Mouse (Mus musculus) megakaryocyte, embryonic 14.5 days (primary cell): ENCODE measurements at regions not wholly inside any gene's neighbourhood (a gene's known extent, or its start where the extent isn't known, plus 50 kb on each side); places are given as distances from the start of the nearest gene placed in this dataset.

Source experiments
- H3K27me3 ChIP-seq: replicated peaks from 2 replicates; pipeline ENCODE3; 2012; ENCODE audit warnings: inconsistent platforms
- H3K36me3 ChIP-seq: replicated peaks from 2 replicates; pipeline ENCODE3; 2012; ENCODE audit warnings: low read length, inconsistent platforms, mixed read lengths
- H3K4me1 ChIP-seq: 2 replicates; pipeline ENCODE4 v1.6.1; 2012; ENCODE audit warnings: inconsistent platforms
- H3K4me3 ChIP-seq: replicated peaks from 2 replicates; pipeline ENCODE3; 2012; ENCODE audit warnings: moderate library complexity, mild to moderate bottlenecking, inconsistent platforms
- H3K9me3 ChIP-seq: 2 replicates; pipeline ENCODE4 v1.6.1; 2012; ENCODE audit warnings: inconsistent platforms
- FLI1 ChIP-seq: IDR thresholded peaks from 2 replicates; pipeline ENCODE4 v1.6.1; 2012; ENCODE audit warnings: low read length, inconsistent platforms, mixed read lengths
- GATA1 ChIP-seq: IDR thresholded peaks from 3 replicates; pipeline ENCODE4 v1.6.1; 2012; ENCODE audit warnings: mixed read lengths, low read length, inconsistent platforms, borderline replicate concordance

DNA sequence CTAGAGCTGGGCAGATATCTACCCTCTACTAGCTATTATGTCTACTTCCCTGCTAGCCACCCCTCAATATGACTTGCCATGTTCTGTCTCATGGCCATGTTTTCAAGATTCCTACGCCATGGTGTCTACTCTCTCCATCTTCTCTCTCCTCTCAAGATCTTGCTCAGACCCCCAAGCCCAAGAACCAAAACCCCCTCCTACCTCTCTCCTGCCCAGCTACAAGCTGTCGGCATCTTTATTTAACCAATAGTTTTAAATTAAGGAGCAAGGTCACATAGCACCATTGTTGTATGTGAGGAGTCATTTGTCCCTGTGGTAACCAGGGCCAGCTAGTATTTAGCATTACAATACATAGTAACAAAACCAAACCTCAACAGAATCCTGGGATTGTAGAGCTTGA lies 166.4 kb downstream of the Utp18 start:
- H3K36me3 ChIP-seq, result no peaks in the 10 kb centered on the region
- no peaks in the 10 kb centered on the region for H3K27me3 ChIP-seq
- TF ChIP-seq FLI1 (no peak), GATA1 (no peak)
- H3K4me1 ChIP-seq, result no peaks in the 10 kb centered on the region
- H3K4me3 ChIP-seq, result no peak overlapping the region
- peaks cover 4% of the 10 kb centered on the region; the same call in 1 of the 2 replicates for H3K9me3 ChIP-seq

DNA sequence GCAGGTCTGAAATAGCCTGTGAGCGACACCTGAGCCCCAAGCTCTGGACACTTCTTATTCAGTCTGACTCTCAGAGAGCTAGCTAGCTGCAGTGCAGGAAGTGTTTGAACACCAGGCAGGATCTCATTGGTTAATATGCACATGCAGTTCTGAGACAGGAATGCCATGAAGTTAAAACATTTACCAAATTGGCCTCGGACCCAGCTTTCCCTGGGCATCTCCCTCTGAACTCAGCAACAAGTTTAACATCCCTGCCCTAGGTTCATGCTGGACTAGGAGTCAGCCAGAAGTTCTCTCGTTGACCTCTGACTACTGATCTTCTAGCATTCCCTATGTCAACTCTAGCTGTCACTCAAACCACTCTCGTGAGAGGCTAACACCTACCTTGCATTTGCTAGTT lies 175.9 kb downstream of the Utp18 start:
- H3K4me1 ChIP-seq, result no peaks in the 10 kb centered on the region
- TF ChIP-seq FLI1 (no peak), GATA1 (no peak)
- no peak overlapping the region for H3K4me3 ChIP-seq
- no peaks in the 10 kb centered on the region for H3K27me3 ChIP-seq
- no peaks in the 10 kb centered on the region for H3K36me3 ChIP-seq
- no peaks in the 10 kb centered on the region for H3K9me3 ChIP-seq

DNA sequence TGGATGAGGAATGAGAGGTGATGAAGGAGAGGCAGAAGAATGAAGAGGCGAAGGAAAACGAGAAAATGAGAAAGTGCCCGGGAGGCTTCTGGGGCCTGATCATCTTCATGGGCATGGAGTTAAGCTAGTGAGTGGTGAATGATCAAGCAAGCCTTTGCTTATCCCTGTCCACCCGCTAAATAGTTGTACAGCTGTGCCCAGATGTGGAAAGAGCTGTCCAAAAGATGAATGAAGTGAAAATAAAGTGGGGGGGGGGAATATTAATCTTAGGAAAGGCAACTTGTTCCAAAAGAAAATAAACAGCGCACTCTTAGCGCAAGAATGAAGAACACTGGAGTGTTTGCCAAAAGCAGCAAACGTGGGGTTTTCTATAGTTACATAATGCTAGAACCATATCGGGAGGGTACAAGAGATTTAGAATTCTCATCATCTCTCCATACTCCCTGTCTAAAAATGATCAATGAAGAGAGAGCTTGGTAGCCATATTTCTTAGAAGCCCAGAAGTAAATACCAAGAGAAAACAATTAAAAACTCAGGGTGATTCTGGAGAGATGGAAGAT lies 188.5 kb downstream of the Utp18 start:
- Histone ChIP-seq H3K36me3 (no peaks in the 10 kb centered on the region), H3K9me3 (peaks cover under 1% of the 10 kb centered on the region; the same call in 1 of the 2 replicates), H3K27me3 (no peaks in the 10 kb centered on the region), H3K4me1 (no peaks in the 10 kb centered on the region), H3K4me3 (no peak overlapping the region)
- TF ChIP-seq GATA1, result no peak
- no peak for TF ChIP-seq FLI1

DNA sequence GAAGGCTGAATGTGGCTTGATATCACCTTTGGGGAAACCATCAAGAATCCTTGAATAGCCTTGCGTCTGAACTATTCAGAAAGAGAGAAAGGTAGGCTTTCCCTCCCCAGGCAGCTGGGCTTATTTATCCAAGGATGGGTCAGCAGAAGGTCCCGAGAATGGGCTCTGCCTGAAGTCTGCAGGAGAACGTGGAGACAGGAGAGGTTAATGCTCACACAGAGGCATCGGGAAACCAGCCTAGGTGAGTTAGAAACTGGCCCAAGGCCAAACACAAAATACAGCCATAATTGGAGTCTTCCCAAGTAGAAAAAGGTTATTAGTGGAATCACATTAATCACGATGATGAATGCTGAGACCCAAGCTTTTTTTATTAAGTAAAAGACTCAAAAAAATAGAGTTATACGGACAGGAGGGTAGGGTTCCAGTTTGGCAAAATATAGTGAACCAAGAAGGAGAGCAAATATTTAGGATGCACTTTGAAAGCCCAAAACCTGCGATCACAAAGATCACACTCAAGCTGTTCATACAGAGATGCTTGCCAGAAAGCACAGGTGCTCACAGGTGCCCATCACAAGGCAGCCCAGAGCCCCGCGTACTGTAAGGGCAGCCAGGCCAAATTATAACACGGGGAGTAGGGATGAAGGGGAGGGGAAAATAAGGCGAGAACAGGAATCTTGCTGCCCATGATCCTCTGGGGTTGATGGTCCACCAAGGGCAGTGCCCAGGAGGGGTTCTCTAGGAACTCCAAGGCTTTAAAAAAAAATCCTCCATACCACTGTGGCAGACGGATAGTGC lies 189.3 kb downstream of the Utp18 start:
- H3K4me1 ChIP-seq, result no peaks in the 10 kb centered on the region

DNA sequence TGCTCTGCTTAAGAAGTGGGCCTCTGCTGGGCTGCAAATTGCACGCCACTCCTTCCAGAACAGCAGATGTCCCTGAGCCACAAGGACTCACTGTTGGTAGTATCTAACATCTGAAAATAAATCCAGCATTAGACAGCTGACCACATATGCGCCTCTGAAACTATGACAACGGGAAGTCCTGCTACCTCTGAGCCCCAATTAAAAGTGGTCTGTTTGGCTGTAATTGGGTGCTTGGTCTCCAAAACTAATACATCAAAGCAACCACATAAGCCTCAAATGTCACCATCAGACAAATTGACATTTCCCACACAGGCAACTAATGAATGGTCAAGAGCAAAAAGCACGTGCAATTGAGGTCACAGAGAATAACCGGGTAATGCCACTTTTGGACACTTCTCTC lies 201.9 kb downstream of the Utp18 start:
- H3K27me3 ChIP-seq, result no peaks in the 10 kb centered on the region
- H3K9me3 ChIP-seq, result no peaks in the 10 kb centered on the region
- no peaks in the 10 kb centered on the region for H3K36me3 ChIP-seq
- H3K4me3 ChIP-seq, result no peak overlapping the region
- no peak for TF ChIP-seq FLI1
- TF ChIP-seq GATA1, result no peak
- no peaks in the 10 kb centered on the region for H3K4me1 ChIP-seq

More for the DNA sequence above, 189.3 kb downstream of the Utp18 start:
- Histone ChIP-seq H3K36me3 (no peaks in the 10 kb centered on the region), H3K27me3 (no peaks in the 10 kb centered on the region), H3K9me3 (peaks cover 3% of the 10 kb centered on the region; the same call in 1 of the 2 replicates), H3K4me3 (no peak overlapping the region)
- TF ChIP-seq GATA1, result no peak
- no peak for TF ChIP-seq FLI1

DNA sequence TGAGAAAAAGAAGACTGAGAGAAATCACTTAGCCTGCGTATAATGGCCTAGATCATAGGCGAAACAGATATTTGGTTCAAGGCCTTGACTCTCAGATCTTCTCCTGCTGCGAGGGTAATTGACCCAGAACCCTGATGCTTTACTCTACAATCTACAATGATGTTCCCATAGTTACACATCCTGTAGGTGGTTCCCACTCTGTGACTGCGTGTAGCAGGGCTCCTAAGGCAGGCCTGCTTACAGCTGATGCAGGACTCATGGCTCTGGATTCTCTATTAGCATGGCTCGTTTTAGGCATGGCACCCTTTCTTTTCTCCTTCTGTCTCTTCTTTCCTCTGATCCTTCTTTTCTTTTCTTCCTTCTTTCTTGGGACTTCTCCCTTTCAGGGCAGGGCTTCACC lies 209.3 kb downstream of the Utp18 start:
- no peaks in the 10 kb centered on the region for H3K36me3 ChIP-seq
- H3K9me3 ChIP-seq, result no peaks in the 10 kb centered on the region
- no peaks in the 10 kb centered on the region for H3K4me1 ChIP-seq
- H3K27me3 ChIP-seq, result no peaks in the 10 kb centered on the region
- TF ChIP-seq FLI1 (no peak), GATA1 (no peak)
- no peak overlapping the region for H3K4me3 ChIP-seq

DNA sequence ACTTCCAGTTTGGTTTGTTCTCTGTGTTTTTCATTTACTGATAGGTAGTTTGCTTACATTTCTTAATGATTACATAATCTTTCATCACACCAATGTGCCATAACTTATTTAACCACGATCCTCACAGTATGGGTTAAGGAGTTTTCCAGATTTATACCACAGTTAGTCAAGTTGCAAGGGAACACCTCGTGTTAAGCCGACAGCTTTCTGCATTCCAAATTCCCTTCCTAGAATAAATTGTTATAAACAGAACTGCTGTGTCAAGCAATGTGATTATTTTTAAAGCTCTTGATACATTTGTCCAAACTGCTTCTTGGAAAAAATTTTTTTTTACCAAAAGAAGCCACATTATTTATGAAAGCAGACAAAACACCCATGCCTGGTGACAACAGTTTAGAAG lies 213.5 kb downstream of the Utp18 start:
- TF ChIP-seq GATA1, result no peak
- TF ChIP-seq FLI1, result no peak
- 0 out of 2 replicates have a peak, but pooled peaks cover 2% of the 10 kb centered on the region for H3K9me3 ChIP-seq
- H3K27me3 ChIP-seq, result no peaks in the 10 kb centered on the region
- no peaks in the 10 kb centered on the region for H3K36me3 ChIP-seq
- no peaks in the 10 kb centered on the region for H3K4me1 ChIP-seq
- H3K4me3 ChIP-seq, result no peak overlapping the region

DNA sequence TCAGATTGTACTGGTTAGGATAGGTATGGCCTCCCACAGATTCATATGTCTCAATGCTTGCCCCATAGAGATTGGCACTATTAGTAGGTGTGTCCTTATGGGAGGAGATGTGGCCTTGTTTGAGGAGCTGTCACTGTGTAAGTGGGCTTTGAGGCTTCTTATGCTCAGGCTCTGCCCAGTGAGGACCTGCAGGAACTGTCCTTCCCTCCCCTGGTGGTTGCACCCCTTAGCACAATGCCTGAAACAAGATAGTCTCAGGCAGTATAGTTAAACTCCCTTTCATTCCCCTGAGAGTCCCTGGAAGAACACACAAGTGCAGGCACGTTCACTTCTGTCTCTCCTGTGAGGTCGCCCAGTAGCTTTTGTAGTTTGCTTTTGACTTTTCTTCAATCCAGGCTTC lies 223.9 kb downstream of the Utp18 start:
- Histone ChIP-seq H3K27me3 (no peaks in the 10 kb centered on the region), H3K36me3 (no peaks in the 10 kb centered on the region), H3K9me3 (no peaks in the 10 kb centered on the region), H3K4me1 (no peaks in the 10 kb centered on the region), H3K4me3 (no peak overlapping the region)
- no peak for TF ChIP-seq FLI1
- TF ChIP-seq GATA1, result no peak

DNA sequence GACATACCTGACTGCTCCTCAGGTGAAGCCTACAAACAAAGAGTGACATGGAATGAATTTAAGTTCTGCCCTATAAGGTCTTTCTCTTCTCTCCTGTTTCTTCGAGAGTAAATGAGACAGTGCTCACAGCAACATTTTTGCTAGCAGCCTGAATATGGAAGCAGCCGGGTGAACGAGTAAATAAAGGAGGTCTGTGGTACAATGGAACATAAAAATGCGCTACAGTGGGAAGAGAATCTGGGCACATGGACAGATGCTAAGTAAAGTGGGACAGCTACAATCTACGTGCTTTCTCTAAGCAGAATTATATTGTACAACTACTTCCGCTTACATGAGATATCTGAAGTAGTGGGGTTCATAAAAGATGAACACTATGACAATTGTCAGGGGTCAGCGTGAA lies 225.2 kb downstream of the Utp18 start:
- TF ChIP-seq GATA1 (no peak), FLI1 (no peak)
- H3K36me3 ChIP-seq, result no peaks in the 10 kb centered on the region
- no peaks in the 10 kb centered on the region for H3K9me3 ChIP-seq
- no peak overlapping the region for H3K4me3 ChIP-seq
- H3K4me1 ChIP-seq, result no peaks in the 10 kb centered on the region
- H3K27me3 ChIP-seq, result no peaks in the 10 kb centered on the region

DNA sequence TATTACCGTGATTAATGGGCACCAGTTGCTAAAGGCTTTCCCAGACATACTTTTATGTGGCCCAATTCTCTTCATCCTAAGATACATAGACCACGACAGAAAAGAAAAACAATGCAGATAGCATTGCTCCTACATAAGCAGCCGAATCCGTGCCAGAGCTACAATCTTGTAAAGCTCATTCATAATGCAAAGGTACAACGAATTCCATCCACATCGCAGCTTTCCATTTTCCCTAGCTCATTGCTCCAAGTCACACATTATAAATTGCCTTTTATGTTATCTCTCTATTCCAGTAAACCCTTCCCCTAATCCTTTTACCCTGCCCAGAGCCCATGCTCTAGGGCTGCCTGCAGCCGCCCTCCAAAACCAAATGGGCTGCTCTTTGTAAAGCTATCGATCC lies 226.8 kb downstream of the Utp18 start:
- Histone ChIP-seq H3K27me3 (no peaks in the 10 kb centered on the region), H3K4me1 (no peaks in the 10 kb centered on the region), H3K9me3 (no peaks in the 10 kb centered on the region), H3K4me3 (no peak overlapping the region), H3K36me3 (no peaks in the 10 kb centered on the region)
- TF ChIP-seq FLI1 (no peak), GATA1 (no peak)
